Mouse (Mus musculus): ENCODE results near the gene Bbs1. TPM values are rescaled to one million over a fixed set of nuclear protein-coding genes. Genes with fewer than 3 reads are reported as not detected.

The Bbs1 gene
- polyA plus RNA-seq, 1 experiment, result 4.2 TPM

Other genes starting within 250 kb of the Bbs1 start
- 1.0 and 3.3 TPM in 2 replicates for gene Gm960, start 208.0 kb downstream of the Bbs1 start, polyA plus RNA-seq (2012; rRNA removed)
- 3.2 and 5.0 TPM in 2 replicates for gene Sptbn2, start 195.5 kb downstream of the Bbs1 start, polyA plus RNA-seq (2012; rRNA removed)
- gene Rbm4b, start 150.1 kb downstream of the Bbs1 start, polyA plus RNA-seq (2012; rRNA removed), result 7.6 and 8.0 TPM in 2 replicates
- gene Rbm4, start 112.7 kb downstream of the Bbs1 start, polyA plus RNA-seq (2012; rRNA removed), result 37.5 and 38.3 TPM in 2 replicates
- gene Gm21992, start 95.0 kb downstream of the Bbs1 start, polyA plus RNA-seq (2012; rRNA removed), result 15.7 and 22.5 TPM in 2 replicates
- gene Rbm14, start 95.0 kb downstream of the Bbs1 start, polyA plus RNA-seq (2012; rRNA removed), result 33.6 and 35.1 TPM in 2 replicates
- gene Ccs, start 67.3 kb downstream of the Bbs1 start, polyA plus RNA-seq (2012; rRNA removed), result 50.6 and 67.6 TPM in 2 replicates
- gene Ccdc87, start 67.3 kb downstream of the Bbs1 start, polyA plus RNA-seq (2012; rRNA removed), result 0.22 and 0.36 TPM in 2 replicates
- 96.1 and 114 TPM in 2 replicates for gene Ctsf, start 51.5 kb downstream of the Bbs1 start, polyA plus RNA-seq (2012; rRNA removed)
- 3.0 and 4.9 TPM in 2 replicates for gene Actn3, start 28.7 kb downstream of the Bbs1 start, polyA plus RNA-seq (2012; rRNA removed)
- 31.4 and 38.7 TPM in 2 replicates for gene Zdhhc24, start 28.0 kb downstream of the Bbs1 start, polyA plus RNA-seq (2012; rRNA removed)
- gene Dpp3, start 21.7 kb upstream of the Bbs1 start, polyA plus RNA-seq (2012; rRNA removed), result 87.4 and 96.6 TPM in 2 replicates
- gene Peli3, start 36.5 kb upstream of the Bbs1 start, polyA plus RNA-seq (2012; rRNA removed), result 5.1 and 6.7 TPM in 2 replicates
- 37.4 and 39.9 TPM in 2 replicates for gene Mrpl11, start 55.5 kb upstream of the Bbs1 start, polyA plus RNA-seq (2012; rRNA removed)
- 1.0 and 1.2 TPM in 2 replicates for gene Npas4, start 83.7 kb upstream of the Bbs1 start, polyA plus RNA-seq (2012; rRNA removed)
- 4.3 and 5.1 TPM in 2 replicates for gene Slc29a2, start 117.2 kb upstream of the Bbs1 start, polyA plus RNA-seq (2012; rRNA removed)
- gene B4gat1, start 132.2 kb upstream of the Bbs1 start, polyA plus RNA-seq (2012; rRNA removed), result 28.6 and 30.4 TPM in 2 replicates
- 0.34 and 0.65 TPM in 2 replicates for gene AC124502.3, start 132.3 kb upstream of the Bbs1 start, polyA plus RNA-seq (2012; rRNA removed)
- 33.0 TPM in 2 replicates for gene Brms1, start 134.7 kb upstream of the Bbs1 start, polyA plus RNA-seq (2012; rRNA removed)
- gene Rin1, start 143.9 kb upstream of the Bbs1 start, polyA plus RNA-seq (2012; rRNA removed), result 5.3 and 7.8 TPM in 2 replicates
- 27.7 and 39.6 TPM in 2 replicates for gene Cd248, start 161.4 kb upstream of the Bbs1 start, polyA plus RNA-seq (2012; rRNA removed)
- gene Tmem151a, start 178.9 kb upstream of the Bbs1 start, polyA plus RNA-seq (2012; rRNA removed), result 2.9 and 3.4 TPM in 2 replicates
- 174 and 196 TPM in 2 replicates for gene Yif1a, start 181.9 kb upstream of the Bbs1 start, polyA plus RNA-seq (2012; rRNA removed)
- gene Cnih2, start 191.9 kb upstream of the Bbs1 start, polyA plus RNA-seq (2012; rRNA removed), result 0.93 and 2.4 TPM in 2 replicates
- gene Rab1b, start 200.4 kb upstream of the Bbs1 start, polyA plus RNA-seq (2012; rRNA removed), result 240 and 272 TPM in 2 replicates
- gene Klc2, start 211.9 kb upstream of the Bbs1 start, polyA plus RNA-seq (2012; rRNA removed), result 34.7 and 39.3 TPM in 2 replicates

All from gonadal fat pad, adult 2 months (tissue).